Mouse (Mus musculus) bone marrow, adult 2 months (tissue): ENCODE measurements at regions not wholly inside any gene's neighbourhood (a gene's known extent, or its start where the extent isn't known, plus 50 kb on each side); places are given as distances from the start of the nearest gene placed in this dataset.

Source experiments
- CTCF ChIP-seq: fragments of 200-500 bp; IDR thresholded peaks from 2 replicates; pipeline ENCODE4 v1.5.1; 2011; ENCODE audit warnings: low read length, control low read depth; ENCODE audit not compliant: control insufficient read depth, insufficient read depth
- POLR2A ChIP-seq: fragments of 200-500 bp; IDR thresholded peaks from 2 replicates; pipeline ENCODE4 v1.6.1; 2011; ENCODE audit warnings: low read depth, mild to moderate bottlenecking, control low read depth, low read length, borderline replicate concordance; ENCODE audit not compliant: control insufficient read depth

DNA sequence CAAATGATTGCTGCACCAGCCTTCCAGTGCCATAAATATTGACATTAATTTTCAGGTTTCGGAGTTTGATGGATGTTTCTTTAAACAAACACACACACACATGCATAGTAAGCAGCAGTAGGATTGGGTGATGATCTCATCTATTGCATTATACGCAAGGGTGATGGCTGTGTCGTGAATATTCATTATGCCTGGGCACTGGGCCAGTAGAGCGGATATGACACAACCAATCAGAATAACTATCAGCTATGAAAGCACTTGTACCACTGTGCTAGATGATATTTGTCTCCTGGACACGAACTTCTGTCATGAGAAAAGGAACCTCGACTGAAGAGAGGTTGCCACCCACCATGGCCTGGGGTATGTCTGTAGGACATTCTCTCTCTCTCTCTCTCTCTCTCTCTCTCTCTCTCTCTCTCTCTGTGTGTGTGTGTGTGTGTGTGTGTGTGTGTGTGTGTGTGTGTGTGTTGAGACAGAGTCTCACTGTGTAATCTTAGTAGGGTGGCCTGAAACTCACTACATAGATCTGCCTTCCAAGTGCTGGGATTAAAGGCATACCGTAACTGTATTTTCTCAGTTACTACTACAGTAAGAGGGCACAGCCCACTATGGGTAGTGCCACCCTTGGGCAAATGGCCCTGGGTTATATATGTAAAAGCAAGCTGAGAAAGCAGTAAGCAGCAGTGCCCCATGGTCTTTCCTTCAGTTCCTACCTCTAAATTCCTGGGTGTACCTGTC, 94.7 kb upstream of the Nampt start:
- TF ChIP-seq CTCF, result no peak
- TF ChIP-seq POLR2A, result no peak
